Mouse (Mus musculus) MEL (cell line): ENCODE results near the gene Atp5g3.

Experiments
- CTCF ChIP-seq, 3 experiments: IDR thresholded peaks in 2 of 3; conservative IDR thresholded peaks in 1 of 3; 2 replicates each; pipeline ENCODE4 v1.5.1; 2011 to 2012; ENCODE audit warnings: low read length in 3 of 3, low read depth in 2 of 3, mild to moderate bottlenecking in 2 of 3, improper control_type of control experiment in 1 of 3, inconsistent platforms in 1 of 3, mixed read lengths in 1 of 3, moderate library complexity in 1 of 3; ENCODE audit not compliant: control insufficient read depth in 1 of 3, insufficient read depth in 1 of 3, poor library complexity in 1 of 3, severe bottlenecking in 1 of 3
- E2F4 ChIP-seq: IDR thresholded peaks from 2 replicates; pipeline ENCODE4 v1.6.1; 2011; ENCODE audit warnings: low read depth, low read length, improper control_type of control experiment, borderline replicate concordance
- GATA1 ChIP-seq: IDR thresholded peaks from 2 replicates; pipeline ENCODE4 v1.6.1; 2011; ENCODE audit warnings: low read depth, low read length, improper control_type of control experiment
- KAT2A ChIP-seq: conservative IDR thresholded peaks from 2 replicates; pipeline ENCODE4 v1.6.1; 2012; ENCODE audit warnings: low read depth, low read length, improper control_type of control experiment, inconsistent platforms
- POLR2AphosphoS5 ChIP-seq: IDR thresholded peaks from 2 replicates; pipeline ENCODE4 v1.6.1; 2012; ENCODE audit warnings: low read depth, borderline replicate concordance, mild to moderate bottlenecking, inconsistent platforms, low read length, moderate library complexity, mixed read lengths
- SIN3A ChIP-seq: IDR thresholded peaks from 2 replicates; pipeline ENCODE4 v1.6.1; 2012; ENCODE audit warnings: low read length, improper control_type of control experiment, inconsistent platforms
- TAL1 ChIP-seq: IDR thresholded peaks from 2 replicates; pipeline ENCODE4 v1.6.1; 2012; ENCODE audit warnings: mild to moderate bottlenecking, inconsistent platforms, low read length, moderate library complexity, mixed read lengths
- ZC3H11A ChIP-seq: IDR thresholded peaks from 2 replicates; pipeline ENCODE4 v1.6.1; 2012; ENCODE audit warnings: low read depth, mild to moderate bottlenecking, inconsistent platforms, low read length, improper control_type of control experiment

GRCm38 (mm10) chr2:73901169-73901568 is 10.0 kb downstream of the Atp5g3 start:
- TF ChIP-seq TAL1: no peak
- no peak for TF ChIP-seq CTCF (IDR thresholded peaks at IDR 0.05 in 2 of 3, conservative IDR thresholded peaks at IDR 0.05 in 1 of 3; ENCODE audit: control insufficient read depth in 1 of 3, insufficient read depth in 1 of 3, low read depth in 2 of 3, low read length in 3 of 3, poor library complexity in 1 of 3, severe bottlenecking in 1 of 3)
- TF ChIP-seq E2F4: no peak
- TF ChIP-seq GATA1: no peak
- TF ChIP-seq KAT2A: no peak
- no peak for TF ChIP-seq POLR2AphosphoS5
- no peak for TF ChIP-seq ZC3H11A
- no peak for TF ChIP-seq SIN3A
